Mouse (Mus musculus) Muller cell, postnatal 12 days (primary cell): Measurements from ENCODE around the gene Dok3.
"Not testable (repeated sequence)": the region's sequence is repeated elsewhere in the genome, so short reads cannot be mapped to it uniquely, and the experiment has no call there.

Experiments
- DNase-seq: peaks from one replicate; pipeline ENCODE4 v3.0.0-alpha.2; 2015; ENCODE audit errors: inconsistent ontology term

Gene Dok3

GRCm38 (mm10) chr13:55529198-55529915 lies at the start of gene Dok3:
Gene Dok3, minus strand, starts transcription at chr13:55529296.
- DNase-seq: no peak

- DNase-seq: no peak
Measured at GRCm38 (mm10) chr13:55578086-55578485, 49.0 kb upstream of the Dok3 start.

- DNase-seq: not testable (repeated sequence)
Measured at GRCm38 (mm10) chr13:55576872-55577271, 47.8 kb upstream of the Dok3 start.

GRCm38 (mm10) chr13:55575932-55576331 lies 46.8 kb upstream of the Dok3 start:
- no peak for DNase-seq

- DNase-seq: no peak
Measured at GRCm38 (mm10) chr13:55574321-55574720, 45.2 kb upstream of the Dok3 start.

GRCm38 (mm10) chr13:55573432-55573831 lies 44.3 kb upstream of the Dok3 start, which contains the start of gene Tmed9:
Gene Tmed9, plus strand, starts transcription at chr13:55573732.
- DNase-seq: no peak

- no peak for DNase-seq
Measured at GRCm38 (mm10) chr13:55571977-55572376, 42.9 kb upstream of the Dok3 start.

- peak; percentile 96 for DNase-seq
Measured at GRCm38 (mm10) chr13:55571027-55571751, 42.1 kb upstream of the Dok3 start, which contains the start of gene Fam193b. Gene Fam193b, minus strand, starts transcription at chr13:55571120.

- peak; percentile 44 for DNase-seq
Measured at GRCm38 (mm10) chr13:55570286-55570973, 41.3 kb upstream of the Dok3 start.

- DNase-seq: no peak
Measured at GRCm38 (mm10) chr13:55569726-55570285, 40.7 kb upstream of the Dok3 start.

GRCm38 (mm10) chr13:55568524-55568923 lies 39.4 kb upstream of the Dok3 start:
- DNase-seq: not testable (repeated sequence)

- DNase-seq: no peak
Measured at GRCm38 (mm10) chr13:55567949-55568348, 38.9 kb upstream of the Dok3 start.

GRCm38 (mm10) chr13:55567001-55567400 lies 37.9 kb upstream of the Dok3 start:
- no peak for DNase-seq

GRCm38 (mm10) chr13:55563266-55563879 lies 34.3 kb upstream of the Dok3 start:
- no peak for DNase-seq

GRCm38 (mm10) chr13:55557499-55557898 lies 28.4 kb upstream of the Dok3 start:
- no peak for DNase-seq

GRCm38 (mm10) chr13:55555921-55556320 lies 26.8 kb upstream of the Dok3 start:
- no peak for DNase-seq

GRCm38 (mm10) chr13:55549061-55549460 lies 20.0 kb upstream of the Dok3 start:
- DNase-seq: no peak

GRCm38 (mm10) chr13:55548426-55548825 lies 19.3 kb upstream of the Dok3 start:
- DNase-seq: no peak

- no peak for DNase-seq
Measured at GRCm38 (mm10) chr13:55547916-55548315, 18.8 kb upstream of the Dok3 start.

- DNase-seq: no peak
Measured at GRCm38 (mm10) chr13:55544792-55545191, 15.7 kb upstream of the Dok3 start.

- no peak for DNase-seq
Measured at GRCm38 (mm10) chr13:55543447-55543846, 14.4 kb upstream of the Dok3 start.

- no peak for DNase-seq
Measured at GRCm38 (mm10) chr13:55542891-55543290, 13.8 kb upstream of the Dok3 start.
